Mouse (Mus musculus) embryonic fibroblast, embryonic 13.5 days (primary cell): ENCODE measurements around the gene Epb41l2.

ENCODE experiments used
- CTCF ChIP-seq: IDR thresholded peaks from 2 replicates; pipeline ENCODE4 v1.5.1; 2011; ENCODE audit warnings: mild to moderate bottlenecking, control low read depth, low read length, moderate library complexity, borderline replicate concordance; ENCODE audit not compliant: insufficient read depth
- POLR2A ChIP-seq: IDR thresholded peaks from 2 replicates; pipeline ENCODE4 v1.6.1; 2011; ENCODE audit warnings: low read depth, mild to moderate bottlenecking, control low read depth, low read length, moderate library complexity

DNA sequence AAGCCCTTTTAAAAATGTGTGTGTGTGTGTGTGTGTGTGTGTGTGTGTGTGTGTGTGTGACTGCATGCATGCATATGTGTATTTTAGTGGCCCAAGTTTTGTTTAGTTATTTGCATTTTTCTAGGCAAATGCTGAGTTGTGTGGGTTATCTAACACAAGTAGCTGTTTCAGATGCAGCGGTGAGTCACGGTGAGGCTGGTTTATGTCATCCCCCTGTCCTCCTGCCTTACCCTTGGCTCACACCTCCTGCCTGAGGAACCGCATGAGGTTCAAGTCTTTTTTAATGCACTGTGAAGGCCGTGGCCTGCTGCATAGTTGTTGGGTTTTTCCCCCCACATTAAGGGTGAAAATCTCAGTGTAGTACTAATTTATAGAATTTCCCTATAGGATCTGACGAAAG lies 73.3 kb downstream of the Epb41l2 start:
- TF ChIP-seq POLR2A (no peak), CTCF (no peak)
